Mouse (Mus musculus) kidney, postnatal 4 days (tissue): Measurements from ENCODE around the gene Actn3.

Experiments used
- DNase-seq, 2 experiments: peaks; one replicate each; pipeline ENCODE4 v3.0.0; 2021; ENCODE audit warnings: mixed read lengths in 2 of 2

Gene Actn3

GRCm38 (mm10) chr19:4855951-4856350 is 21.8 kb downstream of the Actn3 start:
- no peak for DNase-seq

- no peak for DNase-seq
Measured at GRCm38 (mm10) chr19:4855470-4855820, 22.3 kb downstream of the Actn3 start.

DNA sequence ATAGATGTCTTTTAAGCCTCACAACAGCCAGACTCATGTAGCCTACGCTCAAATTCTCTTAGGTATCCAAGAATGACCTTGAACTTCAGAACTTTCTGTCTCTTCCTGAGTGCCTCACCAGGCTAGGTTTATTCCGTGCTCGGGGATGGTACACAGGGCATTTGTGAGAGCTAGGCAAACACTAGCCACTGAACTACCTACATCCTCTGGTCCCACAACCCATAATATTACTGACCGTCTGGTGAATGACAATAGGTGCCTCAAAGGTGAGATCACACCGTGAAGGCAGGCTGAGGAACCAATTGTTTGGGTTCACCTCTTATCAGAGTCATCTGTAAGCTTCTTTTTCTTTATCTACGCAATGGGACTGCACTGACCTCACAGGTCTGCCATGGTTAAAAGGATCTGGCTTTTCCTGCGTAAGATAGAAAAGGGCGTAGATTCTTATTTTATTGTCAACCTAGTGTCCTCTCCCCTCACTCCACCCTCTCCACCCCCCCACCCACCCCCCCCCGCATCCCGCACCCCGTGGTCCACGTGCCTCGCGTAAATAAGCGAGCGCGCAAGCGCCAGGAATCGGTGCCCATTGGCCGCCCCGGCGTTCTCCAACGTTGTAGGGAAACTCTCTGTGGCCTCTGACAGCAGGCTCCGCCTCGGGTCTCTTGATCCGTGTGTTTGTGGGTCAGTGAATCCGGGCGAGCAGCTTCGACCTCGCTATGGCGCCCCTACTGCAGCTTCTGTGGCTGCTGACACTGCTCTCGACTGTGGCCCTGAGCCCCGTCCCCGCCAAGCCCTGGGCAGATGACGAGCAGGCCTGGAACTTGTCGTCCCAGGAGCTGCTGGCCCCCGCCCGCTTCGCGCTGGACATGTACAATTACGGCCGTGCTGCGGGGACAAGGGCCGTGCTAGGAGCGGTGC is 22.9 kb downstream of the Actn3 start, which contains the start of gene Ctsf:
TSS of gene Ctsf (plus strand) at position 579 of the 918 bp plus-strand sequence.
- DNase-seq: peak; percentile 85 to 91

GRCm38 (mm10) chr19:4850281-4850680 is 27.4 kb downstream of the Actn3 start:
- no peak for DNase-seq

DNA sequence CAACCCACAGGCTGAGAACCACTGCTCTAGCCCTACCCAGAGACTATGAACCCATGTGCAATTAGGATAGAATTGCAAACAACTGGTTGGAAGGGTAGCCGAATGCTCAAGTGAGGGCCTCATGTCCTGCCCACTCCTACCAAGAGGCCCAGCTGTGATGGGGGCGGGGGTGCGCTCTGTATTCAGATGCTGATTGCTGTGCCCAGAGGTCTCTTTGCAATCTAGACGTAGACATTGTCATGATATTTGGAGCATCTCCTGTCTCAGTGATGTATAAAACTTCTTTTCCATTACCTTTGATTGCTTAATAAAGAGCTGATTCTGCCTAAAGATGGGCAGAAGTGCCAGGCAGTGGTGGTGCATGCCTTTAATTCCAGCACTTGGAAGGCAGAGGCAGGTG is 27.9 kb downstream of the Actn3 start:
- no peak for DNase-seq

DNA sequence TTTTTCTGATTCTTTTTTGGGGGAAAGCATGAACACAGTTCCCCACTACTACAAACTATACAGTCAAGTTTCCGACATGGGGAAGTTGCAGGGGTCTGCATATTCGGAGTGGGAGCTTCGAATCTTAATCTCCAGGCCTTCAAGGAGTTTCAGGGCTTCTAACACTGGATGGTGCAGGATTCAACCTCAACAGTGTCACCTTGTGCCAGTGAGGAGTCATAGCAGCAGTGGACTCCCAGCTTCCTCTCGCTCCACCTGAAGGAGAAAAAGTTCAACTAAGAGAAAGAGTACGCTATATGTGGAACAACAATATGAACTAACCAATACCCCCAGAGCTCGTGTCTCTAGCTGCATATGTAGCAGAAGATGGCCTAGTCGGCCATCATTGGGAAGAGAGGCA is 30.2 kb downstream of the Actn3 start:
- peak; percentile 34 to 51 for DNase-seq

GRCm38 (mm10) chr19:4845846-4846245 is 31.9 kb downstream of the Actn3 start:
- DNase-seq: no peak

DNA sequence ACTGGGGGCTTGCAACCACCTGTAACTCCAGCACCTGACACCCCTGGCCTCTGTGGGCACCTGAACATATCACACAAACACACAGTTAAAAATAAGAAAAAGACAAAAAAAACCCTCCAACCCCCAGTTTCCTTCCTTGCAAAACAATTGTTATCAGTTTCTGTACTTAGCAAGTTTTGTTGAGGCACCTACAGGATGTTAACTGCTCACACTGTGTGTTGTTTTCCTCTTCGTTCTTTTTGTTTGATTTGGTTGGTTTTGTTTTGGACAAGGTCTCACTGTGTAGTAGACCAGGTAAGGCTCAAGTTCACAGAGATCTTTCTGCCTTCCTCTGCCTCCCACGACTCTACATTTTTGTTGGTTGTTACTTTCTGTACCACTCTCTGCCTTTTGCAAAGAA is 35.1 kb downstream of the Actn3 start:
- DNase-seq: no peak

GRCm38 (mm10) chr19:4840848-4841247 is 36.9 kb downstream of the Actn3 start:
- no peak for DNase-seq

DNA sequence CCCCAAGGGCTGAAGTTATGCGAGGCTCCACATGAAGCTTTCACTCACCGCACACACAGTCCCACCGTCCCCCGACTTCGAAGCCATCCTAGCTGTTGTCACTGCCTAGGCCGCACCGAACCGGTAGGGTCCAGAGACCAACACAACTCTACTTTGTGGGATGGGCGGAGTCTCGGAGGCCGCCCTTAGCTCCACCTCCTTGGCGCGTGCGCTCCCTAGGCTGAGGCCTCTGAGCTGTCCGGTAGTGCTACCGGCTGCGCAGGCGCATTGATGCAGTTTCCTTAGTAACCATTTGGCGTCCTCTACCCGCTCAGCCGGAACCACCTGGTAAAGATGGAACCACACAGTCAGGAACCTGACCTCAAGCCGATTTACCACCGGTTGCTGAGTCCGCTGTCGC is 38.6 kb downstream of the Actn3 start, which contains the start of the genes Ccs and Ccdc87:
TSS of gene Ccs (minus strand) at position 184 of the 400 bp plus-strand sequence.
TSS of gene Ccdc87 (plus strand) at position 218 of the 400 bp plus-strand sequence.
- peak; percentile 97 to 98 for DNase-seq

DNA sequence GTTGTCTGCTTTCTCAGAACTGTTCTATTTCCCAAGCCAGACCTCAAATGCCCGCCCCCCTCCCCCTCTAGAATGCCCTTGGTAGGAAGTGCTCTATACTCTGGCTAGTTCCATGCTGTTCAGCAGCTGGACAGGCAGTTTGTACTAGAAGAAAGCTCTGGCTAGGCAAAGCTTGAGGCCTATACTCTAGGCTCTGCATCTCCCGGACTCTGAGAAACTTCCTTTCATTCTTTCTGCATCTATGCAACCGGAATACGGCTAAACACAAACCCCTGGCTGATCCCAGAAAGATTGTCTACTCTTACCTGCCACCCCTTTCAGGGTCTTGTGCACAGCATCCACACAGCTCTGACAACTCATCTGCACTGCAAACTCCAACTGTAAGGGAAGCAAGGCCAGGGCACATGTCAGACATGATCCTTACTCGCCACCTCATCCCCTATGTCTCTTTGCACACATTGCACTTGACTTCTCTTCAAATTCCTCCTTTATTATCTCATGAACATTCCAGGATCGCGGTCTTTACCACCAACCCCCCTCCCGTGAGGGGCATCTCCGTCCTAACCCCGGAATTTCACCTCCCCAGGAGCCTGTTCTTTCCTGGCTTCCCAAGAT is 39.1 kb downstream of the Actn3 start:
- no peak for DNase-seq

- DNase-seq: no peak
Measured at GRCm38 (mm10) chr19:4837049-4837448, 40.7 kb downstream of the Actn3 start.

DNA sequence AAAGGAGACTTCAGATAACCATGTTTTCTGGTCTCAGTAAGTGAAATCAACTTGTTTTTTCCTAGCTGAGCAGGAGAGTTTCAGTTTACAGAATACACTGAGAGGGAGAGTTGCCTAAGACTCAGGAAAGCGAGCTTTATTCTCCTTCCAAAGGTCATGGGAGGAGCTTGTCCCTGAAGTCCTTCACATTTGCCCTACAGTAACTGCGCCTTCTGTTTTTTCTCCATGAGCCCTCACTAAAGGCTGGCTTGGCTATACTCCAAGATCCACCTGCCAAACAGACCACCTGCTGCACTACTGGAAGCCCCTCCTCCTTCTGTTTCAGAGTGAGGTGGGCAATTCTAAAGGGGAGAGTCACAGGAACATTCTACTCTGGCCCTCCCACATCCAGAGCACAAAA is 41.6 kb downstream of the Actn3 start:
- peak in 1 of 2 experiments; percentile 10 for DNase-seq

DNA sequence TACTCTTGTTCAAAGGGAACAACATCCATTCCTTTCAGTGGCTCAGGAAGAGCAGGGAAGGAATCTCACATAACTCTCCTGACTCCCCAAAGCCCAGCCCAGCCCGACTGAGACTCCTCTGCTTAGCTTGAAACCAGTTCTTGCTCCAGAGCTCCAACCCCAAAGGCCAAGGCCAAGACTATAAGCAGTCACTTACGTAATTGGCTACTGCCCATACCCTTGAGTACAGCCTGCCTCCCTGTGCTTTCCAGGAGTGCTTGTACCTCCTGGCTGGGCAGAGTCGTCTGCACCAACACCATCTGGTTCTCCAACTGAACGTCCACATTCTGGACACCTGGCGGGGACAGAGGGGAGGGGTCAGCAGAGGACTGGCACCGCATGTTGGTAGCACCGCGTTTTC is 43.7 kb downstream of the Actn3 start:
- no peak for DNase-seq

DNA sequence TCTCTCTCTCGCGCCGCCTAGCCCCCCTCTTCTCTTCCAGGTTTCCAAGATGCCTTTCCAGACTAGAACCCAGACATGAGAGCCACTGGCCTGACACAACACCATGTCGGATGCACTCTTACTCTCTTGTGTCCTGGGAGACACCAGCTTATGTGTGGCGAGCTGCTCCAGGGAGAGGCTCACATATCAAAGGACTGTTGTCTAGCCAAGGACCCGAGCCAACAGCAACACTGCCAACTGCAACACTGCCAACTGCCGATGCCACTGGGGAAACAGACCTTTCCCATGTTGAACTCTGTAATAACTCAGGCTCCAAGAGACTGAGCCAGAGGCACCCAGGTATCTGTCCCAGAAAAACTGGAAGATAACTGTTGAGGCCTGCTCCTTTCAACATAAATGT is 48.6 kb downstream of the Actn3 start:
- no peak for DNase-seq

GRCm38 (mm10) chr19:4828444-4829114 is 49.1 kb downstream of the Actn3 start:
- DNase-seq: peak in 1 of 2 experiments; percentile 64

- peak; percentile 78 to 88 for DNase-seq
Measured at GRCm38 (mm10) chr19:4820678-4821303, 56.9 kb downstream of the Actn3 start.

DNA sequence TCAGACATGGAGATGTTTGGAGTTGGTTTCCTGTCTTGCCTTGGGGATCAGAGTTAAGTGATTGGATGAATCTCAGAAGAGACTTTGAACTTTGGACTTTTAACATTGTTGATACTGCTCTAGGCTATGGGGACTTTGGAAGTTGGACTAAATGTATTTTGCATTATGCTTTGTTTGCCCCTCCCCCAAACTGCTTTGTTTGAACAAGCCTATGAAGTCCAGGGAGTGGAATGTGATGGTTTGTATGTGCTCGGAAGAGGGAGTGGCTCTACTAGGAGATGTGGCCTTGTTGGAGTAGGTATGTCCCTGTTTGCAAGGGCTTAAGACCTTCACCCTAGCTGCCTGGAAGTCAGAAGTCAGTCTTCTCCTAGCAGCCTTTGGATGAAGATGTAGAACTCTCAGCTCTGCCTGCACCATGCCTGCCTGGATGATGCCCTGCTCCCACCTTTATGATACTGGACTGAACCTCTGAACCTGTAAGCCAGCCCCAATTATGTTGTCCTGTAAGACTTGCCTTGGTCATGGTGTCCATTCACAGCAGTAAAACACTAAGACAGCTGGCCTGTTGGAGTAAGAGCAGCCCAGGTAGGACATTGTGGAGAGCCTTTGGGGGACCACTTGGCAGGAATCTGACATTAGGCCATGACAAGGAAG is 60.4 kb downstream of the Actn3 start:
- no peak for DNase-seq

- peak; percentile 54 to 64 for DNase-seq
Measured at GRCm38 (mm10) chr19:4813015-4813414, 64.7 kb downstream of the Actn3 start.

DNA sequence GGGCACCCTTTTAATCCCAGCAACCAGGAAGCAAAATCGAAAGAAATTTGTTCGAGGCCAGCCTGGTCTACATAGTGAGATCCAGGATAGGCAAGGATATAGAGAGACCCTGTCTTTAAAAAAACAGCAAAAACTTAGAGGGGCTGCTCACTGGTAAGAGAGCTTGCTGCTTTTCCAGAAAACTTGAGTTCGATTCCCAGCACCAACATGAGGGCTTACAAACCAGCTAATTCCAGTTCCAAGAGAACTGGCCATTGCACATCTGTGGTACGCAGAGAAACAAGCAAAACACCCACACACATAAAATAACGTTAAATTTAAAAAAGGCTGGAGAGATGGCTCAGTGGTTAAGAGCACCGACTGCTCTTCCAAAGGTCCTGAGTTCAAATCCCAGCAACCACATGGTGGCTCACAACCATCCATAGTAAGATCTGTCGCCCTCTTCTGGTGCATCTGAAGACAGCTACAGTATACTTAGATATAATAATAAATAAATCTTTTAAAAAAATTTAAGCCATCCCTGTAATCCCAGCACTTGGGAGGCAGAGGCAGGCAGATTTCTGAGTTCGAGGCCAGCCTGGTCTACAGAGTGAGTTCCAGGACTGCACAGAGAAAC is 65.3 kb downstream of the Actn3 start:
- peak in 1 of 2 experiments; percentile 25 for DNase-seq

GRCm38 (mm10) chr19:4811909-4812242 is 65.8 kb downstream of the Actn3 start:
- no peak for DNase-seq
